Comparison of ENCODE assay signal across 29 mouse cellular contexts in the genomic region with DNA sequence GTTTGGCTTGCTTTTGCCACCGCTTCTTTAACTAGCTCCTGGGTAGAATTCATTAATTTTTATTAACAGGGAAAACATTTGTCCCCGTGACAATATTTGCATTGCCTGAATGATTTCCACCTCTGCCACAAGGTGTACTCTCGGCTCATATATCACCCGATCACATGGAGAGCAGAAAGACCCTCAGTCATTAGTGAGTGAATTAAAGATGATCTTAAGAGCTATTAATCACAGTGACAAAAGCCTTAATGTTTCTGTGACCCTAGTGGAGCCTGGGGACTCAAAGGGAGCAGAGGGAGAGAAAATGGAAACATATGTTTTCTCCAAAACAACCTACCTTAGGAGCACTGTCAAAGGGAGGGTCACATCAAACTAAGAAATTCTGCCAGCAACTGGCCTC.
DNase-seq lines count a peak whose midpoint lies in the region; ATAC-seq and TF ChIP-seq lines count a peak whose summit lies in the region.
"Had no signal": no experiment of that assay in that cellular context is flagged by ENCODE, and none has a peak within 500 bp of the region (broad histone marks: within the 10 kb centered on the region; RNA-seq: fewer than 3 reads in every experiment).

No protein-coding gene starts in this region.

- H3K27me3 ChIP-seq in hindbrain, embryonic 13.5 days = 0 out of 2 replicates have a peak, but pooled peaks cover 3% of the 10 kb centered on the region
- H3K27me3 ChIP-seq in hindbrain, embryonic 10.5 days (ENCODE audit: insufficient read depth, poor library complexity, severe bottlenecking) = no peaks in the 10 kb centered on the region
- H3K27me3 ChIP-seq in midbrain, postnatal 0 days (ENCODE audit: insufficient read depth, low read length) = no peaks in the 10 kb centered on the region
- no peaks in the 10 kb centered on the region for H3K27me3 ChIP-seq in midbrain, embryonic 13.5 days
- H3K27me3 ChIP-seq in limb, embryonic 12.5 days = no peaks in the 10 kb centered on the region
- H3K27me3 ChIP-seq: CH12.LX; embryonic facial prominence, embryonic 15.5 days; limb, embryonic 13.5 days; megakaryocyte, embryonic 14.5 days; midbrain, embryonic 12.5 days had no signal

- H3K4me3 ChIP-seq in hindbrain, embryonic 13.5 days = no peak overlapping the region
- H3K4me3 ChIP-seq in hindbrain, embryonic 10.5 days = no peak overlapping the region
- no peak overlapping the region for H3K4me3 ChIP-seq in midbrain, postnatal 0 days (ENCODE audit: low read depth, low read length)
- no peak overlapping the region for H3K4me3 ChIP-seq in midbrain, embryonic 13.5 days (replicated peaks)
- no peak overlapping the region for H3K4me3 ChIP-seq in limb, embryonic 12.5 days (replicated peaks)
- H3K4me3 ChIP-seq: embryonic facial prominence, embryonic 10.5 days; embryonic facial prominence, embryonic 15.5 days; forebrain, embryonic 12.5 days; limb, embryonic 13.5 days; megakaryocyte, embryonic 14.5 days; midbrain, embryonic 12.5 days had no signal

- WGBS in hindbrain, embryonic 13.5 days = 17% methylated on average over 4 of the region's 4 CpGs
- 52% methylated on average over 4 of the region's 4 CpGs for WGBS in hindbrain, embryonic 10.5 days
- WGBS in midbrain, postnatal 0 days = 40% methylated on average over 4 of the region's 4 CpGs
- WGBS in midbrain, embryonic 13.5 days = 41% methylated on average over 4 of the region's 4 CpGs
- 7% methylated on average over 4 of the region's 4 CpGs for WGBS in limb, embryonic 12.5 days

- no peaks in the 10 kb centered on the region for H3K36me3 ChIP-seq in hindbrain, embryonic 13.5 days
- H3K36me3 ChIP-seq in hindbrain, embryonic 10.5 days = no peaks in the 10 kb centered on the region
- H3K36me3 ChIP-seq in midbrain, postnatal 0 days (ENCODE audit: insufficient read depth, low read length) = no peaks in the 10 kb centered on the region
- H3K36me3 ChIP-seq in midbrain, embryonic 13.5 days = no peaks in the 10 kb centered on the region
- no peaks in the 10 kb centered on the region for H3K36me3 ChIP-seq in limb, embryonic 12.5 days
- H3K36me3 ChIP-seq: embryonic facial prominence, embryonic 10.5 days; embryonic facial prominence, embryonic 15.5 days; forebrain, embryonic 12.5 days; limb, embryonic 13.5 days; midbrain, embryonic 12.5 days had no signal

- no peak overlapping the region for H3K27ac ChIP-seq in hindbrain, embryonic 13.5 days
- H3K27ac ChIP-seq in hindbrain, embryonic 10.5 days = no peak overlapping the region
- no peak overlapping the region for H3K27ac ChIP-seq in midbrain, postnatal 0 days (ENCODE audit: low read depth, low read length)
- H3K27ac ChIP-seq in midbrain, embryonic 13.5 days = no peak overlapping the region
- H3K27ac ChIP-seq in limb, embryonic 12.5 days = peak overlapping the region; percentile 42; the same call in 1 of the 2 replicates
- H3K27ac ChIP-seq: embryonic facial prominence, embryonic 10.5 days; embryonic facial prominence, embryonic 15.5 days; forebrain, embryonic 12.5 days; limb, embryonic 13.5 days; midbrain, embryonic 12.5 days had no signal

- no peaks in the 10 kb centered on the region for H3K9me3 ChIP-seq in hindbrain, embryonic 13.5 days
- no peaks in the 10 kb centered on the region for H3K9me3 ChIP-seq in hindbrain, embryonic 10.5 days
- no peaks in the 10 kb centered on the region for H3K9me3 ChIP-seq in midbrain, postnatal 0 days (ENCODE audit: low read length)
- no peaks in the 10 kb centered on the region for H3K9me3 ChIP-seq in midbrain, embryonic 13.5 days
- H3K9me3 ChIP-seq in limb, embryonic 12.5 days = no peaks in the 10 kb centered on the region
- H3K9me3 ChIP-seq: embryonic facial prominence, embryonic 10.5 days; embryonic facial prominence, embryonic 15.5 days; forebrain, embryonic 12.5 days; limb, embryonic 13.5 days; megakaryocyte, embryonic 14.5 days; midbrain, embryonic 12.5 days had no signal

- peak; percentile 65; the same call in 1 of the 2 replicates for ATAC-seq in hindbrain, embryonic 13.5 days (ENCODE audit: low FRiP score)
- ATAC-seq in midbrain, postnatal 0 days (ENCODE audit: low FRiP score) = no peak
- no peak for ATAC-seq in midbrain, embryonic 13.5 days
- no peak for ATAC-seq in limb, embryonic 12.5 days (ENCODE audit: insufficient number of reproducible peaks, insufficient read depth, low FRiP score, low TSS enrichment, low read depth)
- ATAC-seq: inflammation-experienced regulatory T-cells, adult 6 months had no signal

- H3K4me2 ChIP-seq in hindbrain, embryonic 13.5 days = no peak overlapping the region
- no peak overlapping the region for H3K4me2 ChIP-seq in midbrain, postnatal 0 days (ENCODE audit: low read depth, low read length, poor library complexity, severe bottlenecking)
- no peak overlapping the region for H3K4me2 ChIP-seq in midbrain, embryonic 13.5 days (replicated peaks)
- H3K4me2 ChIP-seq in limb, embryonic 12.5 days = no peak overlapping the region
- H3K4me2 ChIP-seq: embryonic facial prominence, embryonic 15.5 days; forebrain, embryonic 12.5 days; heart, embryonic 11.5 days; limb, embryonic 13.5 days; liver, embryonic 11.5 days; midbrain, embryonic 12.5 days had no signal

- DNase-seq in hindbrain, embryonic 10.5 days (ENCODE audit: low spot score) = no peak
- no peak for DNase-seq in midbrain, postnatal 0 days (ENCODE audit: low spot score)
- DNase-seq in forelimb bud, embryonic 11.5 days (ENCODE audit: low read depth, low spot score) = peak; percentile 49
- no peak for DNase-seq in testis, postnatal 14 days (ENCODE audit: low spot score)
- no peak for DNase-seq in T-cell, adult 2 months (ENCODE audit: low spot score)
- DNase-seq: adrenal gland, postnatal 10 days; B cell, adult 2 months; cerebellum, adult 11 months; cerebellum, adult 9-10 months; cerebellum, postnatal 36 days; gastrocnemius, postnatal 25 days; heart, adult 18-20 months; heart, postnatal 36 days; kidney, adult 11 months; lung, postnatal 4 days; thymus, postnatal 14 days had no signal

- H3K4me1 ChIP-seq in hindbrain, embryonic 13.5 days (replicated peaks) = peaks cover 11% of the 10 kb centered on the region
- H3K4me1 ChIP-seq in hindbrain, embryonic 10.5 days (replicated peaks) = no peaks in the 10 kb centered on the region; the same call in 1 of the 2 replicates
- H3K4me1 ChIP-seq in midbrain, postnatal 0 days (ENCODE audit: insufficient read depth, low read length) = no peaks in the 10 kb centered on the region; the same call in 1 of the 2 replicates
- H3K4me1 ChIP-seq in midbrain, embryonic 13.5 days (replicated peaks) = peaks cover 18% of the 10 kb centered on the region
- peaks cover 52% of the 10 kb centered on the region for H3K4me1 ChIP-seq in limb, embryonic 12.5 days (replicated peaks)
- H3K4me1 ChIP-seq: embryonic facial prominence, embryonic 15.5 days; megakaryocyte, embryonic 14.5 days had no signal

- H3K9ac ChIP-seq in hindbrain, embryonic 13.5 days = no peak overlapping the region
- no peak overlapping the region for H3K9ac ChIP-seq in midbrain, postnatal 0 days (replicated peaks; ENCODE audit: low read length, poor library complexity, severe bottlenecking)
- H3K9ac ChIP-seq in midbrain, embryonic 13.5 days (replicated peaks) = no peak overlapping the region
- no peak overlapping the region for H3K9ac ChIP-seq in limb, embryonic 12.5 days (replicated peaks)
- H3K9ac ChIP-seq: embryonic facial prominence, embryonic 15.5 days; forebrain, embryonic 12.5 days; limb, embryonic 13.5 days; midbrain, embryonic 12.5 days had no signal

- peak; percentile 22; the same call in 1 of the 2 replicates for TF ChIP-seq CTCF in midbrain, postnatal 0 days (IDR thresholded peaks at IDR 0.05)
